Mouse (Mus musculus) CD4-positive naive resting alpha-beta T cell, adult 76 days (primary cell): ENCODE results near the gene Tomm70a. TPM values are rescaled to one million over a fixed set of nuclear protein-coding genes. Genes with fewer than 3 reads are reported as not detected.

ENCODE experiments used
- total RNA-seq: library from RNA; stranded (reverse); gene quantifications from one replicate; pipeline ENCODE4 v1.2.4, GENCODE M21; 2023

The Tomm70a gene
- total RNA-seq, result 27.2 TPM

DNA sequence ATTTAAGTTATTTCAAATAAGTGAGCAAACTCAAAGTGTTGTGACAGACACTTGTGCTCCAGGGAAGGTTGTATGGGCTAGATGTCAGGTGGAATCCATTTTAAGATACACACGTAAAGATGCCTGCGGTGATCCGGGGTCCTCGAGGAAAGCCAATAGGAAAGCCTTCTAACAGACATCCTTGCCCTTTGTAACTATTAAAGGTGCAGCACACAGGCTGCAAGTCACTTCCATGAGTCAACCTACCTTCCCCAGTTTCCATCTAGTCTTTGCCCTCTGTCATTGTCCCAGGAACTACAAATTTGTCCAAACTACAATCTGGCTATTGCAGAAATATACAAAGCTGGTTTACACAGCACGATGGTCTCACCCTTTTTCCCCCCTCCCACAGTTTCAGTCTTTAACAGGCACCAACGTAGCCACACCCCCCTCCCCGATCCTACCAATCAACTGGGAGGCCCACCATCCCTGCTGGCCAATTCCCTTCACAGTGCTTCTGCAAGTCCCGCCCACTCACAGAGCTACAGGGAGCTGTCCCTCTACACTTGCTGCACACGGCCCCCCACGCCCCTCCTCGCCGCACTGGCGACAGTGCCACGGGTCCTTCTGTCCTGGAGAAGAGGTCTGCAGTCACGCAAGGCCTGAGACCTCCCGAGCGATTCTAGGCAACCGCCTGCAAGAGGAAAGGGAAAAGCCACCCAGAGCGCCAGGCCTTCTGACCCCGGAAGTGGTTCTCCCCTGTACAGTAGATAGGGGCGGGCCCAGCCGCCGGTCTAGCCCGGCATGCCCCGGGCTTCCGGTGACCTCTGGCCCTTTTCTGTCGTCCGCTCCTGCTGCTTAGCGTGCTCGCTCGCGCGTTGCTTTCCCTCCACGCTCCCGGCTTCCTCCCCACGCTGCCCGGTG, at the start of gene Tomm70a:
Tomm70a (plus strand) TSS at position 791 of the 903 bp plus-strand sequence.

GRCm38 (mm10) chr16:57166611-57167513, 45.4 kb downstream of the Tomm70a start, which contains the start of gene Nit2:
Gene Nit2, minus strand, starts transcription at chr16:57167341.

Other genes with a start within 250 kb of the Tomm70a start
- not detected for gene Tmem45a, start 235.5 kb upstream of the Tomm70a start, total RNA-seq
- gene Lnp1, start 193.6 kb upstream of the Tomm70a start, total RNA-seq, result not detected
- not detected for gene Tmem45a2, start 50.3 kb upstream of the Tomm70a start, total RNA-seq
- 27.9 TPM for gene Nit2, start 45.6 kb downstream of the Tomm70a start, total RNA-seq
- 61.1 TPM for gene Tbc1d23, start 109.8 kb downstream of the Tomm70a start, total RNA-seq
- gene Tmem30c, start 171.2 kb downstream of the Tomm70a start, total RNA-seq, result 0.44 TPM
- 47.3 TPM for gene Filip1l, start 231.4 kb downstream of the Tomm70a start, total RNA-seq